Mouse (Mus musculus) neural tube, embryonic 11.5 days (tissue): ENCODE measurements around the gene Irf2bp1. TPM values are rescaled to one million over a fixed set of nuclear protein-coding genes. Genes with fewer than 3 reads are reported as not detected.

ENCODE experiments used
- ATAC-seq: fragments of 200-750 bp; cut with Nextera tagmentation; 2 replicates; pipeline ENCODE4 v1.8.0; 2017; ENCODE audit warnings: moderate number of reproducible peaks, mild to moderate bottlenecking, moderate TSS enrichment, moderate library complexity; ENCODE audit not compliant: insufficient read depth, low FRiP score, low TSS enrichment
- DNase-seq: peaks from one replicate; pipeline ENCODE4 v3.0.0-alpha.2; 2015; ENCODE audit warnings: low spot score
- H3K27ac ChIP-seq: fragments of 300-500 bp; sonication (generic); 2 replicates; pipeline ENCODE4 v1.5.1; 2014; ENCODE audit warnings: low read depth, mild to moderate bottlenecking, low read length
- H3K27me3 ChIP-seq: fragments of 300-500 bp; sonication (generic); 2 replicates; pipeline ENCODE4 v1.6.1; 2014; ENCODE audit warnings: mild to moderate bottlenecking, low read length, mixed read lengths; ENCODE audit not compliant: control insufficient read depth, insufficient read depth
- H3K36me3 ChIP-seq: fragments of 300-500 bp; sonication (generic); 2 replicates; pipeline ENCODE4 v1.6.1; 2014; ENCODE audit warnings: mild to moderate bottlenecking, low read length, moderate library complexity, mixed read lengths; ENCODE audit not compliant: control insufficient read depth, insufficient read depth
- H3K4me1 ChIP-seq: fragments of 300-500 bp; sonication (generic); 2 replicates; pipeline ENCODE4 v1.6.1; 2014; ENCODE audit warnings: low read length, mixed read lengths; ENCODE audit not compliant: control insufficient read depth, insufficient read depth
- H3K4me2 ChIP-seq: fragments of 300-500 bp; sonication (generic); 2 replicates; pipeline ENCODE4 v1.6.1; 2014; ENCODE audit warnings: low read depth, mild to moderate bottlenecking, moderate library complexity
- H3K4me3 ChIP-seq: fragments of 300-500 bp; sonication (generic); 2 replicates; pipeline ENCODE4 v1.5.1; 2014; ENCODE audit warnings: low read depth, low read length
- H3K9ac ChIP-seq: fragments of 300-500 bp; sonication (generic); 2 replicates; pipeline ENCODE4 v1.6.1; 2014; ENCODE audit warnings: mild to moderate bottlenecking, low read length
- H3K9me3 ChIP-seq: fragments of 300-500 bp; sonication (generic); 2 replicates; pipeline ENCODE4 v1.6.1; 2016; ENCODE audit warnings: low read length; ENCODE audit not compliant: control insufficient read depth
- WGBS: fragments of 180-500 bp; shearing (Covaris S2); extraction: QIAGEN DNeasy Blood & Tissue Kit; methylation state at CpG from one replicate; pipeline ENCODE4 v1.1.7; 2014; 5-methylcytosine and 5-hydroxymethylcytosine counted together
- polyA plus RNA-seq: library from polyadenylated mRNA; unstranded; fragments of >200 nt; fragmentation: Nextera tagmentation; extraction: Ambion mirVana; gene quantifications from 2 replicates; pipeline ENCODE4 v1.2.1, GENCODE M21; 2014

The Irf2bp1 gene
- polyA plus RNA-seq, 1 experiment from 2014 or later = 31.4 TPM

DNA sequence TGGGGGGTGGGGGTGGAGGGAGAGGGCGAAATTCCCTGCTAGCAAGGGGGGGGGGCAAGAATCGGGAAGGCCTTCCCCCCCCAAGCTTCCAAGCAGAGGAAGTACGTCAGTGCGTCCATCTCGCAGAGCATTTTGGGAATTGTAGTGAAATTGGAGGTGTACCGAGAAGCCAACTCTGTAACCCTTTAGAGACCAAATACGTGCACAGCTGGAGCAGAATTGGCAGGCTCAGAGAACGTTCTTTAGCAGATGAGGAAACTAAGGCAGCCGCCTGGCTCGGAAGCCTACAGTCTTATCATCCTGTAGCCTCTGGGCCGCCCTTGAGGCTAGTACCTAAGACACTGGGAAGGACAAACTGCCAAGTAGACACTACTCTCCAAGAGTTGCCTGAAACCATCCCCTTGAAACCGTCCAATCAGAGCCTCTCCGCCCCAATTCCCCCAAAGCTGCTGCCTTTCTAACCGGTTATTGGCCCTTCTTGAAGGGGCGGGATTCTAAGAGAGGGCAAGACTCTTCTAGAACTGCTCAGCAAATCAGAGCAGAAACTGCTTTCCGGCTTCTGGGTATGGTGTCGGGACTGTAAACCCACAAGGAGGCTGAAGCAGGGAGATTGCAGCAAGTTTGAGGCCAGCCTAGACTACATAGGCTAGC lies 871 bp upstream of the Irf2bp1 start:
- ATAC-seq (peak; percentile 50), DNase-seq (peak; percentile 77)
- 5% methylated on average over 17 of the region's 17 CpGs for WGBS
- Histone ChIP-seq H3K4me1 (peaks cover 26% of the 10 kb centered on the region), H3K27ac (no peak overlapping the region), H3K36me3 (peaks cover 9% of the 10 kb centered on the region; the same call in 1 of the 2 replicates), H3K27me3 (no peaks in the 10 kb centered on the region), H3K9ac (peak overlapping the region; percentile 65), H3K9me3 (no peaks in the 10 kb centered on the region), H3K4me2 (peak overlapping the region; percentile 53), H3K4me3 (peak overlapping the region; percentile 31)

DNA sequence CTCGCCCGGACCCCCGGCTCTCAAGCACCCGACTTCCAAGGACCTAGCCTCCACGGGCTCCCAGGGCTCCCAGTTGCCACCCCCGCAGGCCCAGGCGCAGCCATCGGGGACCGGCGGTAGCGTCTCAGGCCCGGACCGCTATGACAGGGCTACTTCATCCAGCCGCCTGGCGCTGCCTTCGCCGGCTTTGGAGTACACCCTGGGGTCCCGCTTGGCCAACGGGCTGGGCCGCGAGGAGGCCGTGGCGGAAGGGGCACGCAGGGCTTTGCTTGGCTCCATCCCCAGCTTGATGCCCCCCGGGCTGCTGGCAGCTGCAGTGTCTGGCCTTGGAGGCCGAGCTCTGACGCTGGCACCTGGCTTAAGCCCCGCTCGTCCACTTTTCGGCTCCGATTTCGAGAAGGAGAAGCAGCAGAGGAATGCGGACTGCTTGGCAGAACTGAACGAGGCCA lies 811 bp downstream of the Irf2bp1 start:
- H3K27ac ChIP-seq = peak overlapping the region; percentile 76; the same call in 1 of the 2 replicates
- DNase-seq (no peak), ATAC-seq (no peak)
- peak overlapping the region; percentile 99 for H3K4me2 ChIP-seq
- H3K9me3 ChIP-seq = no peaks in the 10 kb centered on the region
- H3K4me3 ChIP-seq = peak overlapping the region; percentile 95
- H3K4me1 ChIP-seq = peaks cover 26% of the 10 kb centered on the region
- peaks cover 9% of the 10 kb centered on the region; the same call in 1 of the 2 replicates for H3K36me3 ChIP-seq
- WGBS = 6% methylated on average over 29 of the region's 34 CpGs
- H3K9ac ChIP-seq = peak overlapping the region; percentile 86
- H3K27me3 ChIP-seq = no peaks in the 10 kb centered on the region

DNA sequence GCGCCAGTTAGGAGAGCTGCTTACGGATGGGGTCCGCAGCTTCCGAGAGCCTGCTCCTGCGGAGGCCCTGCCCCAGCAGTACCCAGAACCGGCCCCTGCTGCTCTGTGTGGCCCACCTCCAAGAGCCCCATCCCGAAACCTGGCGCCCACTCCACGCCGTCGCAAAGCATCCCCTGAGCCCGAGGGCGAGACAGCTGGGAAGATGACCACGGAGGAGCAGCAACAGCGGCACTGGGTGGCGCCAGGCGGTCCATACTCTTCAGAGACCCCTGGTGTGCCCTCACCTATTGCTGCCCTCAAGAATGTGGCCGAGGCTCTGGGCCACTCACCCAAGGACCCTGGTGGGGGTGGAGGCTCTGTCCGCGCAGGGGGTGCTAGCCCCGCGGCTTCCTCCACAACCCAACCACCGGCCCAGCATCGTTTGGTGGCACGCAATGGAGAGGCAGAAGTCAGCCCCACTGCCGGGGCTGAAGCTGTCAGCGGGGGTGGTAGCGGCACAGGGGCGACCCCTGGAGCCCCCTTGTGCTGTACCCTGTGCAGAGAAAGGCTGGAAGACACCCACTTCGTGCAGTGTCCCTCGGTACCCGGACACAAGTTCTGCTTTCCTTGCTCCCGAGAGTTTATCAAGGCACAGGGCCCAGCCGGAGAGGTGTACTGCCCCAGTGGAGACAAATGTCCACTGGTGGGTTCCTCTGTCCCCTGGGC lies 1.7 kb downstream of the Irf2bp1 start:
- Histone ChIP-seq H3K27me3 (no peaks in the 10 kb centered on the region), H3K36me3 (peaks cover 9% of the 10 kb centered on the region; the same call in 1 of the 2 replicates), H3K4me3 (peak overlapping the region; percentile 95), H3K9ac (peak overlapping the region; percentile 86; the same call in 1 of the 2 replicates), H3K9me3 (no peaks in the 10 kb centered on the region), H3K27ac (no peak overlapping the region), H3K4me1 (peaks cover 26% of the 10 kb centered on the region), H3K4me2 (peak overlapping the region; percentile 99)
- ATAC-seq (no peak), DNase-seq (no peak)
- WGBS = 78% methylated on average over 34 of the region's 34 CpGs

DNA sequence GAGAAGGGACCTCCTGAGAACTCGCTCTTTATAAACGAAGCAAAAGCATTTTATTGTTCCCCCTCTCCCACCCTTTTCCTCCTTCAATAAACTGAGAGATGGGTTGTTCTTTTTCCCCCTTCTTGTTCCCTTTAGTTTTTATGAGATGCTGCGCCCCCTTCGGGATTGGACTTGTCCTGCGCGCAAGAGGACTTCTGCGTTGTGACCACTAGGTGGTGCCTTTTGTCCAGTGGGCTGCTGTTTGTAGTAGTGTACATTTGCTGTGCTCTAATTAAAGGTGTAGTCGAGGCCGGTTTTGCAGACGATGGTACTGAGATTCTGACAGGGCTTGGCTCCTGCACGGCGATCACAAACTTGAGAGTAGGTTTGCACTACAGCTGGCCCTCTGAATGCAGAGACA lies 2.6 kb downstream of the Irf2bp1 start:
- no peak overlapping the region for H3K9ac ChIP-seq
- 0 out of 2 replicates have a peak overlapping the region, but pooled peaks have one; percentile 4 for H3K4me2 ChIP-seq
- no peak overlapping the region for H3K4me3 ChIP-seq

DNA sequence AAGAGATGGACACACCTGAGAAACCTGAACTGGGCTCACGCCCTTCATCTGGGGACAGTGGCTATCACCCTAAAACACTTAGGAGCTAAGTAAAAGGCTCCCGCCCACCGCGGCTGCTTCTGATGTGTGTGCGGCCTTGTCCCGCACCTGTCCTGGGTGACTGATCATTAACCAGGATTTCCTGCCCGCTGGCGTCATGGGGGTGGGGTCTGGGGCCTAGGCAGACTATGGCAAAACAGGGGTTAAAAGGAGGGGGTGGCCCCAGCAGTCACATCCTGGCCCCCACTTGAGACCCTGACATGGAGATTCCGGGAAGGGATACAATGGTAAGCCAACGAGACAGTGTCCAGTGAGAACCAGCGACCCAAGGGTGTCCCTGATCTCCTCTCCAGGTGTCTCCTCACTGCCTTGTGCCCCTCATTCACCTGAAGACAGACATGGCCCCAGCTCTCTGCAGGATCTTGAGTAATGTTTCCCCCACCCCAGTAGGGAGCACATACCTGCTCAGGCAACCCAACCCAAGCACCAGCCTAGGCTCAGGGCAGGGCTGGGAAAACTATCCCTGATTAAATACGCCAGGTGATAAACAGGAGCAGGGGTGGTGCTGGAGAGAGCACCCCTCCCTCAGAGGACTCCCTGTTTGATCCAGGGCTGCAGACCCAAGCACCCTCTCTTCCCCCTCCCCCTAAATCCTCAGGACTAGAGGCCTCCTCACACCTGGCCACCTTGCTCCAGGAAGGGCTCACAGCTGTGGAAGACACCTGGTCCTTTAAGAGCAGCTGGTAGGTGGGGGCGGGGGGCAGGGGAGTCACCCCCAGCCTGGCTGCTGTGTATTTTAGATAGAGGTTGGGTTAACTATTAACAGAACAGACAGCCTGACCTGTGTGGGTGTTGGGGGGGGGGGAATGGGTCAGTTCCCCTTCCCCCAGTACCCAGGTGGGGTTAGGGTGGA lies 3.5 kb downstream of the Irf2bp1 start:
- H3K27ac ChIP-seq = no peak overlapping the region
- peaks cover 22% of the 10 kb centered on the region for H3K4me1 ChIP-seq
- H3K27me3 ChIP-seq = no peaks in the 10 kb centered on the region
- H3K9me3 ChIP-seq = no peaks in the 10 kb centered on the region
- no peak overlapping the region for H3K4me3 ChIP-seq
- H3K36me3 ChIP-seq = peaks cover 9% of the 10 kb centered on the region; the same call in 1 of the 2 replicates
- H3K9ac ChIP-seq = no peak overlapping the region
- 79% methylated on average over 13 of the region's 13 CpGs for whole genome bisulfite sequencing
- no peak overlapping the region for H3K4me2 ChIP-seq
- DNase-seq = no peak
- ATAC-seq = no peak

More for the DNA sequence above, 2.6 kb downstream of the Irf2bp1 start:
- WGBS = 9% methylated on average over 12 of the region's 12 CpGs
- Histone ChIP-seq H3K36me3 (peaks cover 9% of the 10 kb centered on the region; the same call in 1 of the 2 replicates), H3K9me3 (no peaks in the 10 kb centered on the region), H3K27ac (no peak overlapping the region), H3K27me3 (no peaks in the 10 kb centered on the region), H3K4me1 (peaks cover 22% of the 10 kb centered on the region)
- peak; percentile 88 for DNase-seq
- no peak for ATAC-seq

DNA sequence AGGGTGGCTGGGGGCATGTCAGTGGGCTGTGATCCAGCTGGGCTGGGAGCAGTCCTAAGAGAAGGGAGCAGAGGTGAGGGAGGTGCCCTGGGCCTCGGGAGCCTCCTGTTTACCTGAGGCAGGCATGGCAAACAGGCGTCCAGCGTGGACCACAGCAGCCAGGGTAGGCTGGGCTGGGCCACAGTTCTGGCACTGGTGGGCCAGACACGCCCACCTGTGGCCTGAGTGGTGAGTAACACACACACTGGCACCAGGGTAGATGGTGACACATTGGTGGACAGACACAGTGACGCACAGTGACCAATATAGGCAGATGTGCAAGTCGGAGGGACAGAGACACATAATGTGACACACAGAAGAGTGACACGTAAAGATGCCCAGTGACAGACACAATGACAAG lies 6.7 kb downstream of the Irf2bp1 start:
- Histone ChIP-seq H3K9me3 (no peaks in the 10 kb centered on the region), H3K36me3 (peaks cover 6% of the 10 kb centered on the region; the same call in 1 of the 2 replicates), H3K9ac (no peak overlapping the region), H3K27ac (no peak overlapping the region), H3K4me1 (peaks cover 11% of the 10 kb centered on the region), H3K4me2 (no peak overlapping the region), H3K4me3 (no peak overlapping the region), H3K27me3 (no peaks in the 10 kb centered on the region)
- 85% methylated on average over 7 of the region's 7 CpGs for WGBS
- ATAC-seq = no peak
- DNase-seq = no peak

DNA sequence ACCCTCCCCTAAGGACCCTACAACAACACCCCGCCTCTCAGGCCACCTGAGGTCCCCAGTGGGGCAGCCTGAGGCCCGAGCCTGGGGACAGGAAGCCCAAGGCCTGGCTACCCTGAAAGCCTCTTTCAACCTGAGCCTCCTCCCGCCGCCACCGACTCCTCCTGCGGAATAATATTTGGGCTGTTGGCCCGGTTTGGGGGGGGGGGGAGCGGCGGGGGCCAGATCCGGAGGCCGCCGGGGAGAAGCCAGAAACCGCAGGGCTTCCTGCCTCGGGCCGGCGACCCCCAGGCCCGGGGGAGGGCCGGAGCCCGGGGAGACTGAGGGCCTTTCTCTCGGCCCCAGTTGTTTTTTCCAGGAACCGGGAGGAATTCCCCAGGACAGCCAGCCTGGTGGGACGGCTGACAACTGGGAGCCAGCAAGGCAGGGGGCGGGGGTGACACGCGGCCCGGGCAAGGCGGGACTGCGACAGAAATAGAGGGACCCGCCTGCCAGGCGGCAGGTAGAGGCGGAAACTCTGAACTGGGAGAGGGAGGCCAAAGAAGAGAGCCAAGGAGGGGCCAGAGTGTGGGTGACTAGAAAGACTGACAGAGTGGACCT lies 8.3 kb downstream of the Irf2bp1 start:
- peak overlapping the region; percentile 52 for H3K4me2 ChIP-seq
- no peak for DNase-seq
- H3K27me3 ChIP-seq = no peaks in the 10 kb centered on the region
- no peak for ATAC-seq
- peak overlapping the region; percentile 63 for H3K9ac ChIP-seq
- 3% methylated on average over 24 of the region's 31 CpGs for WGBS
- no peak overlapping the region for H3K27ac ChIP-seq
- peak overlapping the region; percentile 23 for H3K4me3 ChIP-seq
- no peaks in the 10 kb centered on the region for H3K9me3 ChIP-seq
- H3K4me1 ChIP-seq = no peaks in the 10 kb centered on the region
- H3K36me3 ChIP-seq = no peaks in the 10 kb centered on the region

DNA sequence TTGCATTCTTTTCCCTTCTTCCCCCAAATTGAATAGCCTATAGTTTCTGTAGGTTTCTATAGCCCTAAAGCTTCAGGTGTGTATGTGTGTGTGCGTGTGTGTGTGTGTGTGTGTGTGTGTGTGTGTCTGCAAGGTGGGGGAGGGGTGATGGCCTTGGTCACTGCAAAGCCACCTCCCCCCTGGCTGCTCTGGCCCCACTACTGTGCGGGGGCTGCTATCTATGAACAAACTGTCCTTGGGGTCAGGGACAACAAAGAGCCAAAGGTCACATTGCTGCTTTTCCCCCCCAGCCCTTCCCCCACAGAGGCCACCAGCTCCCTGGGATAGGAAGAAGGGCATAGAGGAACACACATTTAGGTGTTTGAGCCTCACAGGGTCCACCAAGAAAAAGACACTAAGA lies 9.0 kb downstream of the Irf2bp1 start:
- 33% methylated on average over 2 of the region's 2 CpGs for WGBS

More for the DNA sequence above, 9.0 kb downstream of the Irf2bp1 start:
- H3K27ac ChIP-seq = no peak overlapping the region
- no peaks in the 10 kb centered on the region for H3K9me3 ChIP-seq
- ATAC-seq (no peak), DNase-seq (no peak)
- H3K36me3 ChIP-seq = no peaks in the 10 kb centered on the region
- H3K4me1 ChIP-seq = no peaks in the 10 kb centered on the region
- H3K27me3 ChIP-seq = no peaks in the 10 kb centered on the region
- no peak overlapping the region for H3K4me3 ChIP-seq
- no peak overlapping the region for H3K9ac ChIP-seq
- no peak overlapping the region for H3K4me2 ChIP-seq
